Mouse (Mus musculus): ENCODE results near the gene C5ar1.

The C5ar1 gene

DNA sequence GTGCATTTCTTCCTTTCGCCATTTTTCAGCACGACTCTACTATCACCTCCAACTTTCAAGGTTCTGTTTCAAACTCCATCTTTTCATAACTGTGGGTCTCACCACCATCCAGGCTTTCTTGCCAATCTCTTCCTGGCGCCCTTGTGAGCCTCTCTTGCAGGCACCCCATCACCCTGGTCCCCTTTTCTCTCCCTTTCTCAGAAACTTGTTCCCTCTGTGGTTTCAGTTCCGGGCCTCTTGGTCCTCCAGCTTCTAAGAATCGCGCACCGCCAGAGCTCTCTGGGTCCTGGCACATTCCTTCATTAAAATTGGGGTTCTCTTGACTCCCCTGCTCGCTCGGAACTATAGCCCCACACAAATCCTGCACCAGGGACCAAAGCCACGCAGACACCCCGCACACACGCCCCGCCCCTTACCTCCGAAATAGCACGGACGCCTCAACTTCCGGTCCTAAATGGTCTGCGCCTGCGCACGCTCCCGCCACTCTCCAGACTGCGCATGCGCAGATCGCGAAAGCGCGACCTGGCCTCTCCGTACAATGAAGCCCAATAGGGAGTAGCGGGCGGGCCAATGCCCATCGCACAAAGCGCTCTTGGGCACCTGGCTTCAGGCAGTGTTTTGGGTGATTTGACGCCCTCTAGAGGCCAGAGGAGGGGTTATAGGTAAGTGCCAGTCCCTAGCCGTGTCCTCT is 37.6 kb downstream of the C5ar1 start, which contains the start of gene Dhx34:
Gene Dhx34, minus strand, starts transcription at position 456 of the 691 bp plus-strand sequence.
- ATAC-seq (ENCODE audit: low TSS enrichment), result peak; percentile 98

GRCm38 (mm10) chr7:16213986-16214385 is 45.4 kb downstream of the C5ar1 start:
- no peak for ATAC-seq (ENCODE audit: low TSS enrichment)

- ATAC-seq (ENCODE audit: low TSS enrichment), result no peak
These were observed 46.1 kb downstream of the C5ar1 start for GRCm38 (mm10) chr7:16213196-16213595.

DNA sequence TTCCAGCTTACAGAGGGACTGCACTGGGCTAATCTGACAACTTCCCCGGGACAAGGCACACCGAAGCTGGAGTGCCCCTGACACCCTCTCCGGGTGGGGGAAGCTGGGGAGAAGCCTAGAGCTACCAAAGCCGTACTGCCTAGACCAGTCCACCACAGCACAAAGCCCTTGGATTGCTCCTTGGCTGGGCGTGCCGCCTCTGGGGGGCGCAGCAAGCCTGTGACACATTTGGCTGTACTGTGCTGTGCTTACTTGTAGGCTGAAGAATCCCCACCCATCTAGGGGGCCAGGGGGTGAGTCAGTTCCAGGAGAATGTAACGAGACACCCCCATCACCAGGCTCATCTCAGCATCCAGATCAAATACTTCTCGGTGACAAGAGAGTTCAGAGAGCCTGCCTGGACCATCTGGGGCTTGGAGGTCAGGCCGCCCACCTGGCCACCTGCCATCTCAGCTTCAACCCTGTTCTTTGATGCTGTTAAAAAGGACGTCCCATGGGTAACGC is 48.4 kb downstream of the C5ar1 start:
- no peak for ATAC-seq (ENCODE audit: low TSS enrichment)

GRCm38 (mm10) chr7:16208781-16209665 is 50.3 kb downstream of the C5ar1 start:
- no peak for ATAC-seq (ENCODE audit: low TSS enrichment)

GRCm38 (mm10) chr7:16207496-16207895 is 51.8 kb downstream of the C5ar1 start:
- peak; percentile 90 for ATAC-seq (ENCODE audit: low TSS enrichment)

GRCm38 (mm10) chr7:16207076-16207475 is 52.3 kb downstream of the C5ar1 start:
- peak; percentile 33; the same call in 1 of the 2 replicates for ATAC-seq (ENCODE audit: low TSS enrichment)

- ATAC-seq (ENCODE audit: low TSS enrichment), result no peak
These were observed 54.5 kb downstream of the C5ar1 start for GRCm38 (mm10) chr7:16204791-16205190.

DNA sequence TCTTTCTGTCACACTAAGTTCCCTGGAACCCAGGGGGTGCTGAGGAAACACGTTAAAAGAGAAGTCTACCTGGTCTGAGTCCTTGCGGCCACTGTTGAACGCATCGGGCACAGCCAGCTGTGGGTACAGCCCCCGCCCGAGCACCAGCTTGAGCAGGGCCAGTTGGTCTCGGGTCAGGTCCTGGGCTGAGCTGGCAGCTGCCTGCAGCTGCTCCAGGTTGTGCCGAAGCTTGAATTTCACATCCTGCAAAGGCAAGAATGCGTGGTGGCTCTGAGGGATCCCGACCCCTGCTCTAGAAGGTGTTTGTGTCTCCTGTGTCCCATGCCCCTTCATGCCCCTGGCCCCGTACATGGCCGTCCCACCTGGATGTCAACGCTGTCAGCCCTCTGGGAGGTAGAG is 55.8 kb downstream of the C5ar1 start:
- ATAC-seq (ENCODE audit: low TSS enrichment), result no peak

DNA sequence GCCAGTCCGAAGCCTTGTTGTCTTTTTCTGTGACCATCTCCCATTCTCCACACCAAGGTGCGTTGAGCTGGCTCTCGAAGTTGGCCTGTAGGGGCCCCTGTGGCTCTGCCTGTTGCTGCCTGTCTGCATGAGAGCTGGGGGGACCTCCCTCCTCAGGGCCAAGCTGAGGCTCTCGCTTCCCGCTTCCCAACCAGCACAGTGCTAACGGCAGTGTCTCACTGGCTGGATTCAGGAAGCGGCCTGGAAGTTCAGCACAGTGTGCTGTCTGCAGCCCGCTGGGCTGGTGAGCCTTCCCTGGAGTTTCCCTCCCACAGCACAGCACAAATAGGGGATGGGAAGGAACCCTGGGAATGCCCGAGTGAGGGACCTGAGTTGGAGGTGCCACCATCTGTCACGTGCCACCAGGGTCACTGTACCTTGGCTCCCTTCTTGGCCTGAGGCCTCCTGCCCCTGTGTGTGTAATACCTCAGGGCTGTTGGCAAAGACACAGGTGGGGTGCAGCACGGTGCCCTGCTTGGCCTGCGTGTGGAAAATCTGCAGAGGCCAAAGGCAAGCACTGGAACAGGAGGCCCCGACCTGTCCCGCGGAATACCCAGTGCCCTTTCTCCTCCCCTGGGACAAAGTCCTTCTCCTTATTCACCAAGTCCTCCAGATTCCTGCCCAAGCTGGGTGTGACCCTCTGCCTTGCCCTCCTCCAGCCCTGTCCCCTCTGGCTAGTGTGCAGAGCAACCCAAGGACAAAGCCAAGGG is 56.4 kb downstream of the C5ar1 start:
- no peak for ATAC-seq (ENCODE audit: low TSS enrichment)

DNA sequence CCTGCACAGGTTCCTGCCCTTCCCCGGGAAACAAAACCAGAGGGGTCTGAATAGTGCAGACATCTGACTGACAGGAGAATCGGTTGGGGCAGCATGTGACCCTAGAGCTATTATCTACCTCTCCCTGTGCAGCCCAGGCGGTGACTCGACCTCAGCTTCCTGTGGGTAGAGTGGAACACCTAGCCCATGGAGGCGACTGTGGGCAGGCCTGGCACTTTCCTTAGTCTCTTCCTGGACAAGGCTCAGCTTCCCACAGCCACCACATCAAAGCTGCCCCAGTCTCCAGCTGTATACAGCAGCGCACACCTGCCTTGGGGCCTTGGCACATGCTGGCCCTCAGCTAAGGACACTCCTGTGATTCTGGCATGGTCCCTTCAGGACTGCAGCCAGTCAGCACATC is 58.2 kb downstream of the C5ar1 start:
- ATAC-seq (ENCODE audit: low TSS enrichment), result no peak

DNA sequence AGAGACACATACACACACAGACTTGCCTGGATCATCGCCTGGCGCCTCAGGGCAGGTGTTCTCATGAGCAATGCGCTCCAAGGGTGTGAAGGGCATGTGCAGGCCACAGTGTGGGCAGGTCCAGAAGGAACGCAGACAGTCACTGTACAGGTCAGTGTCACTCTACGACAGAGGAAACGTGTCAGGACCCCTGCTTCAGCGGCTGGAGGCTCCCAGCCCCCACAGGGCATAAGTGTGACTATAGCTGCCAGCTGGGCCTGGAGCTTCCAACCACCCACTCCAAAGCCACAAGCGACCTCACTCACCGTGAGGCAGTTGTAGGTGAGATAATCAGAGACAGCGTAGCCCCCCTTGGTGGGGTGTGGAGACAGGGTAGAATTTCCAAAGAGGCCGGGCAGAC is 60.8 kb downstream of the C5ar1 start:
- ATAC-seq (ENCODE audit: low TSS enrichment), result no peak

DNA sequence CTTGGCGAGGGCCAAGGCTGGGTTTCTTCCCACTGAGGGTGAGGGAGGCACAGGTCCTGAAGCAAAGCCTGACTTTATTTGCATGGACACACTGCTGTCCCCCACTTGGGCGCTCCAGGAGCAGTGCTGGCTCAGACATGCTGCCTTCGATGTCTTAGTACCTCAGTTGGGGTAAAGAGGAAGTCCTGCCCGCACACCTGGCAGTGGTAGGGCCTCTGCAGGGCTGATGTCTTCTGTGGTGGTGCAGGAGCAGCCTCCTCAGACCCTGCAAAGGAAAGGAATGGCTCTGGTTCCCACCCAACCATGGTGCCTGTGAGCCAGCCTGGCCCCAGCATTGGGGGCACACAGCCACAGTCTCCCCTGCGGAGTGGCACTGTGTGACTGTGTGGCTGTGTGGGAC is 62.2 kb downstream of the C5ar1 start:
- no peak for ATAC-seq (ENCODE audit: low TSS enrichment)

Data from frontal cortex, adult (tissue).